In the genomic region with DNA sequence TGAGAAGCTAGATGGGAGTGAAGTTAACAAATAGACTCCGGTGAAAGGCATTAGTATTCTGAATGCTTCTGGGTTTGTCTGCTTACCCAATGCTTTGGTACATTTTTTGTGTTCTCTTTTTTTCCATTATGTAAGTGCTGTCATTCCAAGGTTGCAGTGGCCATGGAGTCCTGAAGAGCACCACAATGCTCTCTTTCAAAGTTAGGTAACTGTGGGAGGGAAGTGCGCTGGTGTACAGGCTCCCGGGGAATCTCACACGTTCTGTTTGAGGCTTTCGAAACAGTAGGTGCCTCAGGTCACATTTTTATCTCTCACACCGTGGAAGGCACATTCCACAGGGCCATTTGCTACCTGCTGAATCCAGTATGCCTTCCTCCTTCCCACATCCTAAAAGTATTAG, we compare ENCODE assay signal across 36 mouse cellular contexts. TPM values are rescaled to one million over a fixed set of nuclear protein-coding genes. Genes with fewer than 3 reads are reported as not detected.
DNase-seq lines count a peak whose midpoint lies in the region; ATAC-seq lines count a peak whose summit lies in the region.
"Had no signal": no experiment of that assay in that cellular context is flagged by ENCODE, and none has a peak within 500 bp of the region (broad histone marks: within the 10 kb centered on the region; RNA-seq: fewer than 3 reads in every experiment).

No protein-coding gene starts in this region.

- H3K9ac ChIP-seq in embryonic facial prominence, embryonic 12.5 days = no peak overlapping the region
- H3K9ac ChIP-seq: hindbrain, embryonic 15.5 days; limb, embryonic 15.5 days; stomach, embryonic 15.5 days had no signal

- peak; percentile 57 to 81 for DNase-seq in adrenal gland, adult (ENCODE audit: inconsistent age in 2 of 2, low spot score in 1 of 2)
- no peak for DNase-seq in adrenal gland, adult 18-20 months (ENCODE audit: low spot score in 2 of 2)
- no peak for DNase-seq in frontal cortex, adult 2 months (ENCODE audit: extremely low spot score in 1 of 2, low spot score in 1 of 2)
- DNase-seq in Muller cell, postnatal 12 days (ENCODE audit: inconsistent ontology term) = peak; percentile 7
- no peak for DNase-seq in left cerebral cortex, postnatal 36 days (ENCODE audit: low spot score in 2 of 2)
- DNase-seq: cerebellum, adult 2 months; cerebellum, postnatal 36 days; gastrocnemius, postnatal 10 days; heart, postnatal 14 days; kidney, adult 2 months; kidney, postnatal 36 days; lung, adult 2 months; lung, postnatal 10 days; midbrain, embryonic 14.5 days; retina, postnatal 1 day; right cerebral cortex, postnatal 25 days; thymus, postnatal 36 days had no signal

- ATAC-seq in frontal cortex, adult (ENCODE audit: low TSS enrichment) = peak; percentile 27; the same call in 1 of the 2 replicates
- no peak for ATAC-seq in embryonic facial prominence, embryonic 12.5 days (ENCODE audit: insufficient number of reproducible peaks, insufficient read depth, low FRiP score, low TSS enrichment)
- no peak for ATAC-seq in granulocyte monocyte progenitor cell, adult 5-6 weeks (replicated peaks; ENCODE audit: poor library complexity, severe bottlenecking)
- ATAC-seq: forebrain, embryonic 16.5 days had no signal

- WGBS in embryonic facial prominence, embryonic 12.5 days = 40% methylated on average over 6 of the region's 6 CpGs

- H3K27ac ChIP-seq in embryonic facial prominence, embryonic 12.5 days = 0 out of 2 replicates have a peak overlapping the region, but pooled peaks have one; percentile 41
- H3K27ac ChIP-seq: hindbrain, embryonic 10.5 days; hindbrain, embryonic 15.5 days; layer of hippocampus, adult 2 months; limb, embryonic 10.5 days; limb, embryonic 15.5 days; stomach, embryonic 15.5 days had no signal

- H3K4me3 ChIP-seq in embryonic facial prominence, embryonic 12.5 days = no peak overlapping the region
- H3K4me3 ChIP-seq: erythroblast, embryonic 14.5 days; hindbrain, embryonic 10.5 days; hindbrain, embryonic 15.5 days; layer of hippocampus, adult 2 months; limb, embryonic 10.5 days; limb, embryonic 15.5 days; stomach, embryonic 15.5 days had no signal

- H3K4me1 ChIP-seq in embryonic facial prominence, embryonic 12.5 days = peaks cover 16% of the 10 kb centered on the region
- H3K4me1 ChIP-seq: hindbrain, embryonic 15.5 days; stomach, embryonic 15.5 days had no signal

- H3K36me3 ChIP-seq in embryonic facial prominence, embryonic 12.5 days = no peaks in the 10 kb centered on the region
- H3K36me3 ChIP-seq: hindbrain, embryonic 10.5 days; hindbrain, embryonic 15.5 days; limb, embryonic 10.5 days; limb, embryonic 15.5 days; stomach, embryonic 15.5 days had no signal

- no peak overlapping the region for H3K4me2 ChIP-seq in embryonic facial prominence, embryonic 12.5 days (replicated peaks)
- H3K4me2 ChIP-seq: hindbrain, embryonic 15.5 days; limb, embryonic 15.5 days; stomach, embryonic 15.5 days had no signal

- intact Hi-C loops in left cerebral cortex, postnatal 36 days (cut with DNase I) = no loop called here

- H3K27me3 ChIP-seq in embryonic facial prominence, embryonic 12.5 days = no peaks in the 10 kb centered on the region
- H3K27me3 ChIP-seq: CH12.LX; hindbrain, embryonic 15.5 days; limb, embryonic 15.5 days; stomach, embryonic 15.5 days had no signal

- H3K9me3 ChIP-seq in embryonic facial prominence, embryonic 12.5 days = no peaks in the 10 kb centered on the region
- H3K9me3 ChIP-seq: hindbrain, embryonic 10.5 days; hindbrain, embryonic 15.5 days; limb, embryonic 10.5 days; limb, embryonic 15.5 days; stomach, embryonic 15.5 days had no signal

RNA-seq across cellular contexts. Expression of a gene that starts 32.3 kb away (rescaled TPM):
- under 1 TPM in 1 of 2 experiments, not detected in 1; 0.27 TPM for total RNA-seq in adrenal gland, adult 18-20 months (2021)
- 17.6 and 22.4 TPM in 2 replicates for polyA plus RNA-seq in frontal cortex, adult 2 months (2012; rRNA removed)
- polyA plus RNA-seq in embryonic facial prominence, embryonic 12.5 days (2016; fragmentation: Nextera tagmentation; extraction: Ambion mirVana) = 0.09 TPM in 1 of 2 replicates, not detected in the other
- not detected in 2 replicates for total RNA-seq in granulocyte monocyte progenitor cell, adult 5-6 weeks (2014; fragmentation: Nextera tagmentation)
- not detected in 2 replicates for total RNA-seq in granulocyte monocyte progenitor cell, adult 5-6 weeks (2017)
- total RNA-seq in left cerebral cortex, postnatal 36 days (2021) = 10 to 100 TPM in 1 of 2 experiments, 1 to 10 TPM in 1; 8.4 to 10.6 TPM
- total RNA-seq: CH12.LX; ES-E14; gastrocnemius, postnatal 10 days; heart, postnatal 14 days; monocyte, adult 5-6 weeks had no signal
- polyA plus RNA-seq: erythroblast, embryonic 14.5 days; forebrain, embryonic 11.5 days; gonadal fat pad, adult 2 months; heart, embryonic 14.5 days; hindbrain, embryonic 15.5 days; intestine, embryonic 14.5 days; limb, embryonic 10.5 days; lung, adult 2 months; midbrain, embryonic 14.5 days; neural tube, embryonic 14.5 days had no signal

RNA-seq across cellular contexts. Expression of a gene that starts 59.7 kb away (rescaled TPM):
- 10 to 100 TPM; 82.5 to 89.6 TPM for total RNA-seq in adrenal gland, adult 18-20 months (2021)
- 67.7 and 69.8 TPM in 2 replicates for polyA plus RNA-seq in frontal cortex, adult 2 months (2012; rRNA removed)
- 359 and 369 TPM in 2 replicates for polyA plus RNA-seq in embryonic facial prominence, embryonic 12.5 days (2016; fragmentation: Nextera tagmentation; extraction: Ambion mirVana)
- total RNA-seq in granulocyte monocyte progenitor cell, adult 5-6 weeks (2014; fragmentation: Nextera tagmentation) = 261 and 276 TPM in 2 replicates
- total RNA-seq in granulocyte monocyte progenitor cell, adult 5-6 weeks (2017) = 302 and 356 TPM in 2 replicates
- 10 to 100 TPM; 56.0 to 59.1 TPM for total RNA-seq in left cerebral cortex, postnatal 36 days (2021)

Comparison
In these comparisons a context has a peak if more than half of its experiments do, and no peak if none do; other contexts are left out.
1. DNase-seq: peak in adrenal gland, adult (2 of 2) and Muller cell, postnatal 12 days (single experiment); none in adrenal gland, adult 18-20 months (0 of 2), frontal cortex, adult 2 months (0 of 2) and left cerebral cortex, postnatal 36 days (0 of 2).
2. RNA of a gene that starts 32.3 kb away (total RNA-seq): 8.4 to 10.6 TPM in left cerebral cortex, postnatal 36 days; 0.27 TPM in adrenal gland, adult 18-20 months and not detected in granulocyte monocyte progenitor cell, adult 5-6 weeks; every median in the first group is over 4 times any median in the second.